Mouse (Mus musculus): ENCODE data around the gene Fam151b.

Fam151b gene

GRCm38 (mm10) chr13:92483852-92484463 is at the start of gene Fam151b:
Gene Fam151b (minus strand): TSS chr13:92484015.
- peak; percentile 94 for DNase-seq

GRCm38 (mm10) chr13:92532216-92532615 is 48.4 kb upstream of the Fam151b start:
- DNase-seq, result no peak

DNA sequence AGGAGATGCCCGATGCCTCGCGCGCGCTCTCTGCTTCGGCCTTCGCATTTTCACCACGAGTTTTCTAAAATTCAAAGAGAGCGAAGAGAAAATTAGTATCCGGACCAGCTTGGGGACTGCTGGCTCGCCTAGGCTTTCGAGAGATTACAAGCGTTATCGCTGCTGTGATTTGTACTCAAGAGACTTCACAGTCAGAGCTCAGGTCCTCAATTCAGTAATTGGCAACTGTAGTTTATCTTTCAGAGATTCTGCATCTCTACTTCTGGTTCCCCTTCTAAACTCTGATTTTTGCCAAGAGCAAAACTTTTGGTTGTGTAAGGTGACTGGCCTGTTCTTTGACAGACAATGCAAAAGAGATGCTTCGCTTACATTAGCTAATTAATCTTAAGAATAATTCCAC is 47.4 kb upstream of the Fam151b start:
- DNase-seq, result no peak

DNA sequence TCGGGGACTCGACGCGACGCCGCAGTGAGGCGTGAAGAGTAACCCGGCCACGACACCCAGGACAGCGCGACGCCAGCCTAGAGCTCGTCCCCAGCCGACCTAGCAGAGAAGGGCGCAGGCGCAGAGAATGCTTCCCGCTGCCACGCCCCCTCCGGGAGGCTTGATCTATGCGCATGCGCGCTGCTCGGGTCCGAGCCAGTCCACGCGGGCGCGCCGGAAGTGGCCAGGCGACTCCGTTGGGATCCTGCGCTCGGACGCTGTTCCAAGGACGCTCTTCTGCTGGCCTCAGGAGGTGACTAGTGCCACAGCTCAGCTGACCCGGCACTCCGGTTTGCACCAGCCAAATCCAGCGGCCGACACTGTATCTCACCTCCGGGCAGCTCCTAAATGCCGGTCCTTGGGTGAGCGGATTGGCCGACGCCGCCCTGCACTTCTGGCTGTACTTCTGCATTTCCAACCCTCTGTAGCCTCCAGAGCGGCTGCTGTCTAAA is 47.0 kb upstream of the Fam151b start, which contains the start of gene Zfyve16:
TSS of gene Zfyve16 (minus strand) at position 148 of the 491 bp plus-strand sequence.
- DNase-seq, result peak; percentile 99

- DNase-seq, result no peak
Observed at GRCm38 (mm10) chr13:92529828-92530720, 46.3 kb upstream of the Fam151b start.

- DNase-seq, result no peak
Observed at GRCm38 (mm10) chr13:92523178-92523813, 39.5 kb upstream of the Fam151b start.

GRCm38 (mm10) chr13:92504871-92505270 is 21.1 kb upstream of the Fam151b start:
- no peak for DNase-seq

GRCm38 (mm10) chr13:92491923-92492322 is 8.1 kb upstream of the Fam151b start:
- no peak for DNase-seq

GRCm38 (mm10) chr13:92490817-92491216 is 7.0 kb upstream of the Fam151b start:
- DNase-seq, result peak; percentile 59

GRCm38 (mm10) chr13:92483348-92483747 is 467 bp downstream of the Fam151b start:
- peak; percentile 78 for DNase-seq

DNA sequence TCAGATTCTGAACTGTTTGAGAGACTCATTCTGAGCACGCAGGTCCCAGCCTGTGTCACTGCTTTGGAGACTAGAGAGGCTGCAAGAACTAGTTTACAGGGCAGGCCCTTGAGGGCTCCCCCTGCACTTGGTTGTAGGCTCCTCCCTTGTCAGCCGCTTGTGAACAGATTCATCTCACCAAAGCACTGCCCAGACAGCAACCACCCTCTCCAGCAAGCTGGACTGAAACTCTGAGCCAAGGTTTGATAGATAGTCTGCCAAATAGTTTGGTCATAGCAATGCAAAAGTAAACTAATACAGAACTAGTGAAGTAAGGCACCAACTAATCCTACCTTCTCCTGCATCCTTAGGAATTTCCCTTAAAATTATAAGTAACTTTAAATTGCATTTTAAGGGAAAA is 13.7 kb downstream of the Fam151b start:
- DNase-seq, result peak; percentile 24

- no peak for DNase-seq
Observed at GRCm38 (mm10) chr13:92469381-92469780, 14.4 kb downstream of the Fam151b start.

DNA sequence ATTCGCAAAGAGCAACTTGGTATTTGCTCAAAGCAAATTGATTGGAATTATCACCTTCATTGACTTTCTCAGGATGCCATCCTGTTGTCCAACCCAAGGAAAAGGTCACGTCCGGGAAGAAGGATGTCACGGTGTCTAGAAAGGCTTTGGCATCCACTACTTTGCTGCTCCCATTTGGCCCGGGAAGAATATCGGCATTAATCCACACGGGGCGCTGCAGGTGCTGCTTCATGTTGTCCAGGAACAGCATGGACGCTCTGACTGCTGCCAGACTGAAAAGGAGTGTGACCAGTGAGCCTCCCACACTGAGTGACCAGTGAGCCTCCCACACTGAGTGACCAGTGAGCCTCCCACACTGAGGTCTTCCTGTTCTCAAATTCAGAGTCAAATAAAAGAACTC is 15.9 kb downstream of the Fam151b start:
- DNase-seq, result no peak

DNA sequence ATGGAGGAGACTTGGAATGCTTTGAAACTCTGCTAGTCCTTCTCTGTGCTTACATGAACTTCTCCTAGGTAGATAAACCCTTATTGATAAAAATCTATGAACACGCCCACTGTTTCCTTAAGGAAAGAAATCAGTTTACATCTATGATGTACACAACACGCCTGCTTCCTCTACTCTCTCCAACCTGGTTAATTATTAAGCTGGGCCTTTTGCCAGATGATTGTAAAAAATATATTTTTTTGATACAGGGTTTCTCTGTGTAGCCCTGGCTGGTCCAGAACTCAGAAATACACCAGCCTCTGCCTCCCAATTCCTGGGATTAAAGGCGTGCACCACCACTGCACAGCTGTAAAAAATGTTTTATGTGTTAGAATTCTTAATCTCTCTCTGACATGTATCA is 19.1 kb downstream of the Fam151b start:
- DNase-seq, result no peak

DNA sequence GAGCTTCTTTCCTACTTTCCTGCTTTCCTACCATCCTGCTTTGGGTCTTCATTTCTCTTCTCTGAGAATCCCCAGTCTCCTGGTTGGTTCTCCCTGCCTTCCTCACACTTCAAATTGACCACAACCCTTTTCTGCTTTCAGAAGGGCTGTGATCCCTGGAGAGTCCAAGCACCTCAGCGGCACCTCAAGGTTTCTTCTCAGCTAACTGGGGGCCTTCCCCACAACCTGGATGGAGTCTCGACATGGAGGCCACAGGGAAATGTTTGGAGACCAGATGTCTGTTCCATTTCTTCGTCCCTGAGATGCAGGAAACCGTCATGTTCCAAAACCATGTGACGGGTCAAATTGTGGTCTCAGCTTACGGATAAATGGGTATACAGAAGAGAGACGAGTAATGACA is 36.9 kb downstream of the Fam151b start:
- DNase-seq, result no peak

DNA sequence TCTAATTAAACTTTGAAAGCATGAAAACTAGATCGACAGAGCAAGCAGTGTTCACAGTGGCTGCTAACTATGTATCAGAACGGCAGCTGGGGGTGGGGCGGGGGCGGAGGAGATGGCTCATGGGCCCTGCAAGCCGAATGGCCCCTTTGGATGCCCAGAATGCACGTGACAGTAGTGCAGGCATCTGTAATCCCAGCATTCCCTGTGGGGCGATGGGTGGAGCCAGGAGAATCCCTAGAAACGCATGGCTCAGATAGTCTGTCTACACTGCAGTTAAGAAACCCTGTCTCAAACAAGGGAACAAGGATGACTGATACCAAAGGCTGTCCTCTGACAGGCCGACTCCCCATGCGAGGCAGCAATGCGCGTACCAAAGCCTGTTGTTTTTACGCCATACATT is 43.5 kb downstream of the Fam151b start:
- no peak for DNase-seq

DNA sequence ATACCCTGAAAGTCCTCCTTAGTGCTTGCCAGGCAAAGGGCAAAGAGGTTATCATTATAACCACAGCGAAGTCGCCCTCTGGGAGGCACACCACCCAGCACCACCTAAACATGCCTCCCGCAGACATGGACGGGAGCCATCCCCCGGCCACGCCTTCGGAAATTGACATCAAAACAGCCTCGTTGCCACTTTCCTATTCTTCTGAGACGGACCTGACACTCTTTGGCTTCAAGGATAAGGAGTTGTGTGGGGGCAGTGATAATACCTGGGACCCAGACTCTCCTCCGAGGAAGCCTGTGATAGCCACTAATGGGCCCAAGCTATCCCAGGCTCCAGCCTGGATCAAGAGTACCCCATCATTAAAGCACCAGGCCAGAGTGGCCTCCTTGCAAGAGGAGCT is 45.2 kb downstream of the Fam151b start:
- no peak for DNase-seq

- peak; percentile 41 for DNase-seq
Observed at GRCm38 (mm10) chr13:92427351-92427855, 56.4 kb downstream of the Fam151b start.

DNA sequence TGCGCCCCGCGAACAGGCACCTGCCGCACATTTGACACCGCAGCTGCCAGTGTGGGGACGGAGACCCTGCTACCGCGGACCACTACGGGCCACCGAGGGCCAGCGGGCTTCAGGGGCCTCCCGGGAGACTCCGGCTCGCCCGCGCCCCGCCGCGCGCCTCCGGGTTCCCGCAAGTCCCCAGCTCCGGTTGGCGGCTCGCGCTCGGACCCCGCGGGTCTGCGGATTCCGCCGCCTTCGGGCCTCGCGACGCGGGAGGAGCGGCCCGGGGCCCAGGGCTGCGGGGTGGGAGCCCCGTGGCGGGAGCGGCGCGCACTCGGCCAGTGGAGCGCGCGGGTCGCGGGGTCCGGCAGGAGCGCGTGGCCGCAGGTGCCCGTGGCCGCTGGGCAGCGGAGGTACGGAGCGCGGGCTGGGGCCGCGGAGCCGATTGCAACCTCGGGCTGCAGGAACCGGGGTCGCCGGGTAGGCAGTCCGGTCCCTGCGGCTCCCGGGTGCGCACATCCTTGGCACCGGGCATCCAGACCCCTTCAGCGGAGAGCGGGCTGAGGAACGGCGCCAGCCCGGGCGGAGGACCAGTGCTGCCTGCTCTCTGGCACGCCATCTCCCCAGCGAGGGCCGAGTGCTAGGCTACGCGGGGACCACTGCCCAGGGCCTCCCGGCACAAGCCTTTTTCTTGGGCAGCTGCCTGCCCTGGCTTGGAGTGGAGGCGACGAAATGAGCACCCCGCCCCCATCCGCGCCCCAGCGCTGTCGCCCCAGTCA is 57.3 kb downstream of the Fam151b start:
- peak; percentile 30 for DNase-seq

GRCm38 (mm10) chr13:92425758-92426264 is 58.0 kb downstream of the Fam151b start, which contains the start of gene Ankrd34b:
Gene Ankrd34b (plus strand): TSS chr13:92425896.
- peak; percentile 62 for DNase-seq

DNA sequence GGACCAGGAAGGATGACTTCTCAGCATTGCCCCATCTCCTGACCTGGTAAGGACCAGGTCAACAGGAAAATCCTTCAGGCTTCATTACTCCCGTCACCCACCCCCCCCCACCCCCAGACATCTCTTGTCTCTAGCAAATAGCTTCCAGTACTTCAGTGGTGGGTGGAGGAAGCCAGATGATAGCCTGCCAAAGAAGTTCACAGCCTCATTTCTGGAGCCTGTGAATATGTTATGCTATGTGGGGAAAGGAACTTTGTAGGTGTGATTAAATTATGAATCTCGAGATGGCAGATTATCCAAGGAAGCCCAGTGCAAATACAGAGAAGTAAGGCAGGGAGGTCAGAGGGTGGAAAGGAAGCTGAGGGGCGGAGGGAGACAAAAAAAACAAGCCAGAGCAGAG is 60.1 kb downstream of the Fam151b start:
- DNase-seq, result no peak

DNA sequence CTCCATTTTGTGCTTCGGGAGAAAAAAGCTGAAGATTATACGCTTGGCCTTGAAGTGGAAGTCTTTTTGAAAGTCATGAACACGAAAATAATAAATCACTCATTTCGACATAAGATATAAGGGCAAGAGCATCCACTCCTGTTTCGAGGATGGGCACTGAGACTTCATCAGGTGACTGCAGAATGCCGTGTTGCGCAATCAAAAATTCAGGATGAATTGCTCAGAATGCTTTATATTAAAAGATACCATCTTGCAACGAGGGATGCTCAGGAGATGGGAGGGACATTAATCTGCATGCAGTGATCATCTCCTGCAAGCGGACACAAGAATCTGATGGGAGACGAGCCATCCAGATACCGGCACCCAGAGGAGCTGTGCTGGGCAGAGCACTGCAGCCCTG is 64.2 kb downstream of the Fam151b start:
- no peak for DNase-seq

Measured in kidney, postnatal 10 days (tissue).